Mouse (Mus musculus) CH12.LX (cell line): ENCODE measurements around the gene Zfp74. TPM values are rescaled to one million over a fixed set of nuclear protein-coding genes. Genes with fewer than 3 reads are reported as not detected.

Experiments used
- DNase-seq: peaks from one replicate; pipeline ENCODE4 v3.0.0-alpha.2; 2013; ENCODE audit errors: extremely low read depth
- H3K27ac ChIP-seq: 2 replicates; pipeline ENCODE4 v1.5.1; 2012; ENCODE audit warnings: low read depth, mild to moderate bottlenecking, control low read depth, moderate library complexity; ENCODE audit not compliant: insufficient read depth
- H3K27me3 ChIP-seq: replicated peaks from 2 replicates; pipeline ENCODE3; 2012; ENCODE audit warnings: inconsistent platforms
- H3K36me3 ChIP-seq, 2 experiments: replicated peaks in 1 of 2; 2 replicates each; pipeline versions ENCODE3 to v1.6.1; 2012; ENCODE audit warnings: inconsistent platforms in 1 of 2, low read length in 1 of 2, mild to moderate bottlenecking in 1 of 2, mixed read lengths in 1 of 2, moderate library complexity in 1 of 2; ENCODE audit not compliant: control insufficient read depth in 1 of 2, insufficient read depth in 1 of 2
- H3K4me1 ChIP-seq, 2 experiments: 2 replicates each; pipeline ENCODE4 v1.6.1; 2012; ENCODE audit warnings: inconsistent platforms in 1 of 2, moderate library complexity in 1 of 2; ENCODE audit not compliant: insufficient read depth in 2 of 2, control insufficient read depth in 1 of 2
- H3K4me2 ChIP-seq: 2 replicates; pipeline ENCODE4 v1.6.1; 2012; ENCODE audit warnings: low read depth, mild to moderate bottlenecking, control low read depth; ENCODE audit not compliant: poor library complexity, insufficient read depth, severe bottlenecking
- H3K4me3 ChIP-seq, 3 experiments: fragments of 150-350 bp in 1 of 3; sonication (generic) in 1 of 3; replicated peaks in 1 of 3; 2 replicates each; pipeline versions ENCODE3 to v1.5.1; 2011 to 2012; ENCODE audit warnings: low read depth in 2 of 3, low read length in 2 of 3, mild to moderate bottlenecking in 2 of 3, moderate library complexity in 2 of 3, control low read depth in 1 of 3, improper control_type of control experiment in 1 of 3, inconsistent platforms in 1 of 3, mixed read lengths in 1 of 3; ENCODE audit not compliant: poor library complexity in 1 of 3
- H3K79me2 ChIP-seq: replicated peaks from 2 replicates; pipeline ENCODE4 v1.6.1; 2012; ENCODE audit warnings: mild to moderate bottlenecking, moderate library complexity; ENCODE audit not compliant: control insufficient read depth, poor library complexity, insufficient read depth, severe bottlenecking; ENCODE audit errors: extremely low read depth
- H3K9ac ChIP-seq: 2 replicates; pipeline ENCODE4 v1.6.1; 2012; ENCODE audit warnings: low read depth, mild to moderate bottlenecking, control low read depth, moderate library complexity; ENCODE audit not compliant: insufficient read depth
- H3K9me3 ChIP-seq: replicated peaks from 2 replicates; pipeline ENCODE3; 2012; ENCODE audit warnings: low read length, inconsistent platforms, mixed read lengths
- BHLHE40 ChIP-seq: IDR thresholded peaks from 2 replicates; pipeline ENCODE4 v1.6.1; 2011; ENCODE audit warnings: mild to moderate bottlenecking, low read depth, low read length, improper control_type of control experiment
- CTCF ChIP-seq, 2 experiments: IDR thresholded peaks in 1 of 2; conservative IDR thresholded peaks in 1 of 2; 2 replicates each; pipeline ENCODE4 v1.5.1; 2011 to 2012; ENCODE audit warnings: low read depth in 2 of 2, low read length in 2 of 2, improper control_type of control experiment in 1 of 2, inconsistent platforms in 1 of 2, mild to moderate bottlenecking in 1 of 2, moderate library complexity in 1 of 2
- E2F4 ChIP-seq: IDR thresholded peaks from 2 replicates; pipeline ENCODE4 v1.6.1; 2011; ENCODE audit warnings: low read depth, low read length, improper control_type of control experiment; ENCODE audit not compliant: insufficient replicate concordance
- EP300 ChIP-seq: IDR thresholded peaks from 2 replicates; pipeline ENCODE4 v1.6.1; 2011; ENCODE audit warnings: low read length, improper control_type of control experiment
- GABPA ChIP-seq: IDR thresholded peaks from 2 replicates; pipeline ENCODE4 v1.6.1; 2012; ENCODE audit warnings: low read depth, low read length, improper control_type of control experiment, inconsistent platforms; ENCODE audit not compliant: insufficient replicate concordance
- IRF4 ChIP-seq: IDR thresholded peaks from 2 replicates; pipeline ENCODE4 v1.6.1; 2014; ENCODE audit warnings: low read depth, mild to moderate bottlenecking, inconsistent platforms, low read length, improper control_type of control experiment
- JUND ChIP-seq: conservative IDR thresholded peaks from 2 replicates; pipeline ENCODE4 v1.6.1; 2011; ENCODE audit warnings: low read depth, low read length, improper control_type of control experiment
- NRF1 ChIP-seq: IDR thresholded peaks from 2 replicates; pipeline ENCODE4 v1.6.1; 2014; ENCODE audit warnings: low read depth, mild to moderate bottlenecking, inconsistent platforms, low read length, improper control_type of control experiment, moderate library complexity
- POLR2A ChIP-seq: IDR thresholded peaks from 2 replicates; pipeline ENCODE4 v1.6.1; 2011; ENCODE audit warnings: low read depth, mild to moderate bottlenecking, improper control_type of control experiment, low read length
- TBP ChIP-seq: conservative IDR thresholded peaks from 2 replicates; pipeline ENCODE4 v1.6.1; 2011; ENCODE audit warnings: low read depth, low read length, improper control_type of control experiment
- TCF12 ChIP-seq: IDR thresholded peaks from 2 replicates; pipeline ENCODE4 v1.6.1; 2014; ENCODE audit warnings: low read depth, mild to moderate bottlenecking, inconsistent platforms, low read length, improper control_type of control experiment
- USF1 ChIP-seq: IDR thresholded peaks from 2 replicates; pipeline ENCODE4 v1.6.1; 2014; ENCODE audit warnings: low read depth, mild to moderate bottlenecking, inconsistent platforms, low read length, improper control_type of control experiment
- USF2 ChIP-seq: conservative IDR thresholded peaks from 2 replicates; pipeline ENCODE4 v1.6.1; 2011; ENCODE audit warnings: low read depth, low read length, improper control_type of control experiment
- ZKSCAN1 ChIP-seq: IDR thresholded peaks from 2 replicates; pipeline ENCODE4 v1.6.1; 2012; ENCODE audit warnings: low read depth, inconsistent platforms, low read length, improper control_type of control experiment, borderline replicate concordance
- ZMIZ1 ChIP-seq: IDR thresholded peaks from 2 replicates; pipeline ENCODE4 v1.6.1; 2012; ENCODE audit warnings: low read depth, mild to moderate bottlenecking, inconsistent platforms, low read length, improper control_type of control experiment
- dilution Hi-C: fragments of 300-500 bp; cut with MboI; formaldehyde crosslinking; loops from 2 replicates; pipeline ENCODE4 v1.14.3; 2020; ENCODE audit warnings: low sequenced_read_pairs; ENCODE audit not compliant: extremely low pct_unique_long_range_greater_than_20kb, extremely low pct_ligation_motif_present
- in situ Hi-C: fragments of 300-500 bp; cut with MboI; formaldehyde crosslinking; loops from 3 replicates; pipeline ENCODE4 v1.14.3; 2019; ENCODE audit warnings: low sequenced_read_pairs, low pct_ligation_motif_present, low pct_unique_long_range_greater_than_20kb, mixed read lengths
- polyA plus RNA-seq: library from polyadenylated mRNA; unstranded; fragments of >175 nt; gene quantifications from 2 replicates; pipeline ENCODE4 v1.2.1, GENCODE M21; 2012; ENCODE audit warnings: low read depth; ENCODE audit not compliant: insufficient read length
- total RNA-seq, 2 experiments: library from RNA; depleted of rRNA; stranded (reverse); fragments of 300-350 nt in 1 of 2; fragments of >200 nt in 1 of 2; gene quantifications; 2 replicates each; pipeline ENCODE4 v1.2.3; 2012 to 2014

The Zfp74 gene
- total and polyA plus RNA-seq, 3 experiments = 3.8 to 6.7 (median 4.7) TPM

- no peaks in the 10 kb centered on the region for H3K4me1 ChIP-seq
- in situ Hi-C loops (no loop called here), dilution Hi-C loops (no loop called here)
- H3K27ac ChIP-seq = no peak overlapping the region
- no peaks in the 10 kb centered on the region for H3K79me2 ChIP-seq
- no peak overlapping the region for H3K9ac ChIP-seq
- peaks cover 27 to 55% of the 10 kb centered on the region in 2 experiments for H3K36me3 ChIP-seq
- H3K4me2 ChIP-seq = no peak overlapping the region
- DNase-seq = no peak
- H3K4me3 ChIP-seq = no peak overlapping the region
- no peak for TF ChIP-seq EP300
- peaks cover 58% of the 10 kb centered on the region for H3K9me3 ChIP-seq
- H3K27me3 ChIP-seq = no peaks in the 10 kb centered on the region
Measured at GRCm38 (mm10) chr7:29890501-29890900, 63.4 kb downstream of the Zfp74 start.

GRCm38 (mm10) chr7:29880916-29881315, 73.0 kb downstream of the Zfp74 start:
- H3K4me2 ChIP-seq = no peak overlapping the region
- H3K36me3 ChIP-seq = no peaks in the 10 kb centered on the region
- no peak overlapping the region for H3K9ac ChIP-seq
- peaks cover 13% of the 10 kb centered on the region for H3K9me3 ChIP-seq
- H3K27ac ChIP-seq = no peak overlapping the region
- in situ Hi-C loops = no loop called here
- no peak overlapping the region for H3K4me3 ChIP-seq
- DNase-seq = no peak
- no peaks in the 10 kb centered on the region for H3K4me1 ChIP-seq
- no peaks in the 10 kb centered on the region for H3K79me2 ChIP-seq
- TF ChIP-seq USF2 (no peak), ZKSCAN1 (no peak), JUND (no peak), NRF1 (no peak), CTCF (conservative IDR thresholded peaks at IDR 0.05 in 1 of 2, IDR thresholded peaks at IDR 0.05 in 1 of 2; ENCODE audit: low read depth in 2 of 2, low read length in 2 of 2) (no peak), E2F4 (no peak), GABPA (no peak), ZMIZ1 (no peak), BHLHE40 (no peak), USF1 (no peak), IRF4 (no peak), TBP (no peak), TCF12 (no peak), POLR2A (no peak)
- TF ChIP-seq, all 38 proteins: peak for 0
- no peaks in the 10 kb centered on the region for H3K27me3 ChIP-seq
- dilution Hi-C loops = no loop called here

Other genes starting within 250 kb of the Zfp74 start
- gene Catsperg2, start 227.1 kb downstream of the Zfp74 start, total RNA-seq (2012; rRNA removed) = 0.04 TPM in 1 of 2 replicates, not detected in the other
- gene Catsperg2, start 227.1 kb downstream of the Zfp74 start, total RNA-seq (2014; rRNA removed) = not detected in 2 replicates
- not detected in 2 replicates for gene Catsperg2, start 227.1 kb downstream of the Zfp74 start, polyA plus RNA-seq
- gene Zfp84, start 185.5 kb downstream of the Zfp74 start, total RNA-seq (2012; rRNA removed) = 9.6 and 10.4 TPM in 2 replicates
- 8.5 and 9.2 TPM in 2 replicates for gene Zfp84, start 185.5 kb downstream of the Zfp74 start, total RNA-seq (2014; rRNA removed)
- gene Zfp84, start 185.5 kb downstream of the Zfp74 start, polyA plus RNA-seq = 7.7 and 7.9 TPM in 2 replicates
- 0.50 and 0.76 TPM in 2 replicates for gene Zfp30, start 170.1 kb downstream of the Zfp74 start, total RNA-seq (2012; rRNA removed)
- gene Zfp30, start 170.1 kb downstream of the Zfp74 start, total RNA-seq (2014; rRNA removed) = 0.54 TPM in 2 replicates
- gene Zfp30, start 170.1 kb downstream of the Zfp74 start, polyA plus RNA-seq = 0.45 and 0.76 TPM in 2 replicates
- gene Zfp790, start 138.0 kb downstream of the Zfp74 start, total RNA-seq (2012; rRNA removed) = 7.6 and 7.8 TPM in 2 replicates
- 4.1 and 5.8 TPM in 2 replicates for gene Zfp790, start 138.0 kb downstream of the Zfp74 start, total RNA-seq (2014; rRNA removed)
- 4.4 and 4.6 TPM in 2 replicates for gene Zfp790, start 138.0 kb downstream of the Zfp74 start, polyA plus RNA-seq
- gene Zfp940, start 100.4 kb downstream of the Zfp74 start, total RNA-seq (2012; rRNA removed) = 10.9 and 12.6 TPM in 2 replicates
- 16.5 and 19.7 TPM in 2 replicates for gene Zfp940, start 100.4 kb downstream of the Zfp74 start, total RNA-seq (2014; rRNA removed)
- gene Zfp940, start 100.4 kb downstream of the Zfp74 start, polyA plus RNA-seq = 13.3 and 16.3 TPM in 2 replicates
- gene Zfp420, start 94.1 kb downstream of the Zfp74 start, total RNA-seq (2012; rRNA removed) = 2.9 and 3.3 TPM in 2 replicates
- 4.6 and 4.8 TPM in 2 replicates for gene Zfp420, start 94.1 kb downstream of the Zfp74 start, total RNA-seq (2014; rRNA removed)
- 2.5 and 2.9 TPM in 2 replicates for gene Zfp420, start 94.1 kb downstream of the Zfp74 start, polyA plus RNA-seq
- 8.4 and 9.1 TPM in 2 replicates for gene Zfp27, start 47.5 kb downstream of the Zfp74 start, total RNA-seq (2012; rRNA removed)
- gene Zfp27, start 47.5 kb downstream of the Zfp74 start, total RNA-seq (2014; rRNA removed) = 9.0 and 9.1 TPM in 2 replicates
- gene Zfp27, start 47.5 kb downstream of the Zfp74 start, polyA plus RNA-seq = 8.6 and 9.7 TPM in 2 replicates
- 3.4 and 3.5 TPM in 2 replicates for gene Zfp383, start 45.9 kb downstream of the Zfp74 start, total RNA-seq (2012; rRNA removed)
- gene Zfp383, start 45.9 kb downstream of the Zfp74 start, total RNA-seq (2014; rRNA removed) = 3.4 and 3.9 TPM in 2 replicates
- 2.7 and 3.1 TPM in 2 replicates for gene Zfp383, start 45.9 kb downstream of the Zfp74 start, polyA plus RNA-seq
- 10.6 and 12.9 TPM in 2 replicates for gene Zfp568, start 29.9 kb upstream of the Zfp74 start, total RNA-seq (2012; rRNA removed)
- 12.6 and 15.1 TPM in 2 replicates for gene Zfp568, start 29.9 kb upstream of the Zfp74 start, total RNA-seq (2014; rRNA removed)
- 10.8 and 11.5 TPM in 2 replicates for gene Zfp568, start 29.9 kb upstream of the Zfp74 start, polyA plus RNA-seq
- gene Zfp14, start 97.3 kb upstream of the Zfp74 start, total RNA-seq (2012; rRNA removed) = 0.34 TPM in 2 replicates
- gene Zfp14, start 97.3 kb upstream of the Zfp74 start, total RNA-seq (2014; rRNA removed) = 0.34 and 0.96 TPM in 2 replicates
- gene Zfp14, start 97.3 kb upstream of the Zfp74 start, polyA plus RNA-seq = 0.31 and 0.54 TPM in 2 replicates
- 6.9 and 7.0 TPM in 2 replicates for gene Zfp82, start 118.8 kb upstream of the Zfp74 start, total RNA-seq (2012; rRNA removed)
- 7.1 TPM in 2 replicates for gene Zfp82, start 118.8 kb upstream of the Zfp74 start, total RNA-seq (2014; rRNA removed)
- 4.5 and 4.9 TPM in 2 replicates for gene Zfp82, start 118.8 kb upstream of the Zfp74 start, polyA plus RNA-seq
- gene Gm26920, start 136.3 kb upstream of the Zfp74 start, total RNA-seq (2012; rRNA removed) = 0.50 TPM in 1 of 2 replicates, not detected in the other
- gene Gm26920, start 136.3 kb upstream of the Zfp74 start, total RNA-seq (2014; rRNA removed) = not detected in 2 replicates
- 1.1 TPM in 1 of 2 replicates, not detected in the other for gene Gm26920, start 136.3 kb upstream of the Zfp74 start, polyA plus RNA-seq
- 5.5 and 6.5 TPM in 2 replicates for gene Zfp566, start 136.4 kb upstream of the Zfp74 start, total RNA-seq (2012; rRNA removed)
- gene Zfp566, start 136.4 kb upstream of the Zfp74 start, total RNA-seq (2014; rRNA removed) = 3.5 and 4.9 TPM in 2 replicates
- gene Zfp566, start 136.4 kb upstream of the Zfp74 start, polyA plus RNA-seq = 9.1 TPM in 2 replicates
- 11.1 and 11.4 TPM in 2 replicates for gene Zfp260, start 140.7 kb upstream of the Zfp74 start, total RNA-seq (2012; rRNA removed)
- gene Zfp260, start 140.7 kb upstream of the Zfp74 start, total RNA-seq (2014; rRNA removed) = 18.1 and 19.6 TPM in 2 replicates
- 11.5 and 13.7 TPM in 2 replicates for gene Zfp260, start 140.7 kb upstream of the Zfp74 start, polyA plus RNA-seq
- 4.7 and 5.7 TPM in 2 replicates for gene Zfp382, start 167.9 kb upstream of the Zfp74 start, total RNA-seq (2012; rRNA removed)
- 3.9 and 4.7 TPM in 2 replicates for gene Zfp382, start 167.9 kb upstream of the Zfp74 start, total RNA-seq (2014; rRNA removed)
- gene Zfp382, start 167.9 kb upstream of the Zfp74 start, polyA plus RNA-seq = 2.1 and 3.3 TPM in 2 replicates
- 43.1 and 45.1 TPM in 2 replicates for gene Zfp146, start 215.7 kb upstream of the Zfp74 start, total RNA-seq (2012; rRNA removed)
- gene Zfp146, start 215.7 kb upstream of the Zfp74 start, total RNA-seq (2014; rRNA removed) = 44.5 and 45.0 TPM in 2 replicates
- 42.0 and 47.8 TPM in 2 replicates for gene Zfp146, start 215.7 kb upstream of the Zfp74 start, polyA plus RNA-seq
- 5.5 and 14.0 TPM in 2 replicates for gene Cox7a1, start 230.1 kb upstream of the Zfp74 start, total RNA-seq (2012; rRNA removed)
- 9.9 and 15.2 TPM in 2 replicates for gene Cox7a1, start 230.1 kb upstream of the Zfp74 start, total RNA-seq (2014; rRNA removed)
- 1.6 and 4.2 TPM in 2 replicates for gene Cox7a1, start 230.1 kb upstream of the Zfp74 start, polyA plus RNA-seq
- gene Capns1, start 244.7 kb upstream of the Zfp74 start, total RNA-seq (2012; rRNA removed) = 85.8 and 101 TPM in 2 replicates
- 207 and 219 TPM in 2 replicates for gene Capns1, start 244.7 kb upstream of the Zfp74 start, total RNA-seq (2014; rRNA removed)
- gene Capns1, start 244.7 kb upstream of the Zfp74 start, polyA plus RNA-seq = 218 and 233 TPM in 2 replicates